Mouse (Mus musculus) retina, adult 2 months (tissue): Measurements from ENCODE around the gene Psmb7.

Experiments used
- DNase-seq: peaks from one replicate; pipeline ENCODE4 v3.0.0-alpha.2; 2012; ENCODE audit warnings: low read depth, low spot score

The Psmb7 gene

GRCm38 (mm10) chr2:38641761-38642160 is 2.1 kb downstream of the Psmb7 start:
- no peak for DNase-seq

GRCm38 (mm10) chr2:38637716-38638267 is 6.1 kb downstream of the Psmb7 start:
- DNase-seq = no peak

- DNase-seq = no peak
Observed at GRCm38 (mm10) chr2:38630574-38630973, 13.3 kb downstream of the Psmb7 start.

GRCm38 (mm10) chr2:38629451-38629850 is 14.4 kb downstream of the Psmb7 start:
- no peak for DNase-seq

GRCm38 (mm10) chr2:38628801-38629200 is 15.1 kb downstream of the Psmb7 start:
- no peak for DNase-seq

- no peak for DNase-seq
Observed at GRCm38 (mm10) chr2:38623821-38624590, 19.9 kb downstream of the Psmb7 start.

GRCm38 (mm10) chr2:38623411-38623810 is 20.5 kb downstream of the Psmb7 start:
- no peak for DNase-seq

- no peak for DNase-seq
Observed at GRCm38 (mm10) chr2:38621610-38622021, 22.3 kb downstream of the Psmb7 start.

GRCm38 (mm10) chr2:38621076-38621475 is 22.8 kb downstream of the Psmb7 start:
- no peak for DNase-seq

GRCm38 (mm10) chr2:38619777-38620176 is 24.1 kb downstream of the Psmb7 start:
- no peak for DNase-seq

- DNase-seq = no peak
Observed at GRCm38 (mm10) chr2:38616956-38617872, 26.7 kb downstream of the Psmb7 start.

GRCm38 (mm10) chr2:38616072-38616471 is 27.8 kb downstream of the Psmb7 start:
- no peak for DNase-seq

- no peak for DNase-seq
Observed at GRCm38 (mm10) chr2:38614437-38614836, 29.4 kb downstream of the Psmb7 start.

GRCm38 (mm10) chr2:38613576-38613975 is 30.3 kb downstream of the Psmb7 start:
- DNase-seq = no peak

GRCm38 (mm10) chr2:38612596-38612995 is 31.3 kb downstream of the Psmb7 start:
- DNase-seq = no peak

GRCm38 (mm10) chr2:38610161-38610560 is 33.7 kb downstream of the Psmb7 start:
- DNase-seq = no peak

- no peak for DNase-seq
Observed at GRCm38 (mm10) chr2:38609310-38609709, 34.6 kb downstream of the Psmb7 start.

GRCm38 (mm10) chr2:38608831-38609309 is 35.0 kb downstream of the Psmb7 start:
- no peak for DNase-seq

GRCm38 (mm10) chr2:38607716-38608115 is 36.2 kb downstream of the Psmb7 start:
- no peak for DNase-seq

GRCm38 (mm10) chr2:38600842-38601241 is 43.0 kb downstream of the Psmb7 start:
- DNase-seq = no peak

- no peak for DNase-seq
Observed at GRCm38 (mm10) chr2:38598395-38598794, 45.5 kb downstream of the Psmb7 start.

GRCm38 (mm10) chr2:38597896-38598295 is 46.0 kb downstream of the Psmb7 start:
- no peak for DNase-seq
